Mouse (Mus musculus): ENCODE measurements around the gene Spred2.

Gene Spred2

DNA sequence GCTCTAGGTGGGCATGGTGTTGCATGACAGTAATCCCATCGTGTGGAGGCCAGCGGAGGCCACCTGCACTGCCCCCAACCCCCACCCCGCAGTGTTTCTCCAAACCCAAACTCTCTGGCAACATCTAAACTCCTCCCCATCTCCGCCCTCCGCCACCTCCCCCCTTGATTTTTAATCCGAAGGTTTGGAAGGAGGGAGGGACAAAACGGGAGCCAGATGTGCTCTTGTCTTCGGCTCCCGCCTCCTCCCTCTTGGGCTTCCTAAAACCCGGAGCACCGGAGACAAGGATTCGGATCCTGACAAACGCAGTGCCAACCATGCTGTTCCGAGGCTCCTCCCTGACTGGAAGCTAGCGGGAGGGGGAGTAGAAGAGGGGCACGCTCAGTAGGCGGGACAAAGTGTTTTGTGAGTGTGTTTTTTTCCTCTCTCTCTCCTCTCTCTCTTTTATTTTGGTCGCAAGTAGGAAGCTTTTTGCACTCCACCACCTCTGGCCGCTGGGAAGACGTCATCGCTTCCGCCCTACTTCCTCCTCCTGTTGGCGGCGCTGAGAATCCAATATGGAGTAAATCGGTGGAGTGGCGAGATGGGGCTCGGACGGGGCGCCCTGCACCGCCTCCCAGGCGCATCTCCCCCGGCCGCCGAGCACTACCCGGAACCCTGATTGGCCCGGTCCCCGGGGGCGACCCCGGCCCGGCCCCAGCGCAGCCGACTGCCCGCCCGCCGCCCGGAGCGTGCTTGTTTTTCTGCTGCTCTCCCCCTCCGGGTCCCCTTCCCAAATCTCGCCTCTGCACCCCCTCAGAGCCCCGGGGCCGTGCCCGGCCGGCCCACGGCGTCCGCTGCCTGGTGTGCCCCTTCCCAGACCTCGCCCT, at the start of gene Spred2:
Gene Spred2, plus strand, starts transcription at position 488 of the 869 bp plus-strand sequence.
- DNase-seq (ENCODE audit: low spot score): peak; percentile 85

- DNase-seq (ENCODE audit: low spot score): no peak
These were observed 48.6 kb upstream of the Spred2 start for GRCm38 (mm10) chr11:19875551-19875950.

- no peak for DNase-seq (ENCODE audit: low spot score)
These were observed 48.2 kb upstream of the Spred2 start for GRCm38 (mm10) chr11:19875964-19876363.

DNA sequence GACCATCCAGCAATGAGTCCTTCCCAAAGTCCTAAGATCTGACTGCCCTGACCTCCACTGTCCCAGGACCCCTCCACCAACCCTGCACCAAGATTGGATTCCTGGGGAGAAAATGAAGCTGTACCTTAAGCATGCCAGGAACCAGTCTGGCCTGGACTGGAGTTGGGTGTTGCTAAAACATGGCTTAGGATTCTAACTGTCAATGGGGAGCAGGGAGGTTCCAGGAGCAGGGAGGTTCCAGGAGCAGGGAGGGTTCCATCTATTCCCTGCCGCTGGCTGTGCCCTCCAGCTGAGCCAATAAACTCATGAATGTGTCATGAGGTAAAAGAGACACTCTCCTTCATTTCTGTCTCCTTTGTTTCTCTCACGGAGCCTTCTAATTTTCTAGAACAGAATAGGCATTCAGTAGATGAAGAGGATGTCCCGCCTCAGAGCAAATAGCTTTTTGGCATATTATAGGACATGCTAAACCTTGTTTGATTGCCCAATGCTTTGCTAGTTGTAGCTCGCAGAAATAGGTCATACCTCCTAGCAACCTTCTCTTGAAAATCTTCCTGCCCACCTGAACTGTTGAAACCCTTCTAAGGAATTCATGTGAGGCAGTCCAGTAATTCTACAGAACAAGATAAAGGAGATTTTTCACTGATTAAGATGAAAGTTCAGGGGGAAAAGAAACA, 46.8 kb upstream of the Spred2 start:
- DNase-seq (ENCODE audit: low spot score): no peak

DNA sequence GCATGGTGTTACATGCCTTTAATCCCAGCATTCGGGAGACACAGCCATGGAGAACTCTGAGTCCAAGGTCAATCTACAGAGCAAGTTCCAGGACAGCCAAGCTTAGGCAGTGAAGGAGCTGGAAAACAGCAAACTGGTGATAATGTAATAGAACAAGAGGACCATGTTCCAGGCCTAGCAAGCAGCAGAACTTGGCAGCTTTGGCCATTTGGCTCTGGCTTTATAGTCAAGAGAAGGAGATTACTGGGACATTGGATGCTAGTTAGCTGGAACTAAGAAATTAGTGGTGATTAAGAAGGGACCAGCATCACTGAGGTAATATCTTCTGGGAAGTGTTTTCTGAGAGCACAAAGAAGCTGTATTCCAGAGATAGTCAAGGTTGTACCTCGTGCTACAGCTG, 42.8 kb upstream of the Spred2 start:
- no peak for DNase-seq (ENCODE audit: low spot score)

- no peak for DNase-seq (ENCODE audit: low spot score)
These were observed 33.3 kb upstream of the Spred2 start for GRCm38 (mm10) chr11:19890700-19891406.

GRCm38 (mm10) chr11:19893233-19893632, 30.9 kb upstream of the Spred2 start:
- no peak for DNase-seq (ENCODE audit: low spot score)

DNA sequence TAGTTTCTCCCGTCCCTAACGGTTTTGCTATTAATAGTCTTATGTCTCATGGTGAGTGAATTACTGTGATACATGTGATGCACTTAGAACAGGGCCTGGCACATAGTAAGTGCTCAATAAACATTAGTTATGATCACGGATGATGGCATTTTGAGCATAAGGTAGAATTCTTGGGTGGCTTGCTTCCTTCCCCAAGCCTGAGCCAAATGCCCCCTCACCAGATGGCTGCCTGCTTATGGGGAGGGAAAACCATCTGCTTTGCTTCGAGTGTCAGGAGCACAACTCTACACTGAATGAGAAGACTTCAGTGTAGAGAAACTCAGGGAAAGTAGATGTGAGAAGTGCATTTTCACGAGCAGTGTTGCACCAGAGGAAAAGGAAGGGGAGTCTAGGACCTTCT, 24.6 kb upstream of the Spred2 start:
- no peak for DNase-seq (ENCODE audit: low spot score)

- no peak for DNase-seq (ENCODE audit: low spot score)
These were observed 23.5 kb upstream of the Spred2 start for GRCm38 (mm10) chr11:19900712-19901111.

DNA sequence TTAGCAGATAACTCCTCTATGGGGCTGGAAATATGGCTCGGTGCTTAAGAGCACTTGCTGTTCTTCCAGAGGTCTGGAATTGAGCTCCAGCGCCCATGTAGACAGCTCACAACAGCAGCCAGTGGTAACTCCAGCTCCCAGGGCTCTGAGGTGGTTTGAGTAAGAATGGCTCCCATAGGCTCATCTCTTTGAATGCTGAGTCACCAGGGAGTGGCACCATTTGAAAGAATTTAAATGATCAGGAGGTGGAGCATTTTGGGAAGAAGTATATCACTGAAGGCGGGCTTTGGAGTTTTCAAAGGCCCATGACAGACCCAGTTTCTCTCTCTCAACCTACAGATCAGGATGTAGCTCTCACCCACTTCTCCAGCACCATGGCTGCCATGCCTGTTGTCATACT, 13.0 kb upstream of the Spred2 start:
- no peak for DNase-seq (ENCODE audit: low spot score)

- no peak for DNase-seq (ENCODE audit: low spot score)
These were observed 12.0 kb upstream of the Spred2 start for GRCm38 (mm10) chr11:19912179-19912578.

DNA sequence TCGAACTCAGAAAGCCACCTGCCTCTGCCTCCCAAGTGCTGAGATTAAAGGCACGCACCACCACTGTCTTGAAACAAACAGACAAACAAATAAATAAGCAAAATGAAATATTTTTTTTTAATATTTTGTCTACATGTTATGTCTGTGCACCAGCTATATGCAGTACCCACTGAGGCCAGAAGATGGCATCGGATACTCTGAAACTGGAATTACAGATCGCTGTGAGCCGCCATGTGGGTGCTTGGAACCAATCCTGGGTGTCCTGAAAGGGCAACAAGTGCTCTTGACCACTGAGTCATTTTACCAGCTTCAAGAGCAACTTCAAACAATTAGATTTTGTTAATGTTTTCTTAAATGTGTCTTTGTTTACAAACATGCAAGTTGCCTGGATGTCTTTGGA, 11.5 kb upstream of the Spred2 start:
- DNase-seq (ENCODE audit: low spot score): no peak

DNA sequence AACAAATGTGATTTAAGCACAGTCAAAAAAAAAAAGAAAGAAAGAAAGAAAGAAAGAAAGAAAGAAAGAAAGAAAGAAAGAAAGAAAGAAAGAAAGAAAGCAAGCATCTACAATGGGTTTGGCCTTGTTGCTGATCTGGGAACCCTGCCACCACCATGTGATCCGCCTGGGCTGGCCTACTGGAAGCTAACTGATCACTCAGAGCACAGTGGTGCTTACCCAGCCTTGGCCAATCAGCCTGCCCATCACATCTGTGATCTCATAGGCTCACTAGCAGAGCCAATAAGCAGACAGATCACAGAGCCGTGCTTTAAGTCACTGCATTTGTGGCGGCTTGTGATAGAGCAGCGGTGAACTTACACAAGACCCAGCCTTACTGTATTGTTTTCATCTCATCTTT, 10.4 kb upstream of the Spred2 start:
- DNase-seq (ENCODE audit: low spot score): no peak

DNA sequence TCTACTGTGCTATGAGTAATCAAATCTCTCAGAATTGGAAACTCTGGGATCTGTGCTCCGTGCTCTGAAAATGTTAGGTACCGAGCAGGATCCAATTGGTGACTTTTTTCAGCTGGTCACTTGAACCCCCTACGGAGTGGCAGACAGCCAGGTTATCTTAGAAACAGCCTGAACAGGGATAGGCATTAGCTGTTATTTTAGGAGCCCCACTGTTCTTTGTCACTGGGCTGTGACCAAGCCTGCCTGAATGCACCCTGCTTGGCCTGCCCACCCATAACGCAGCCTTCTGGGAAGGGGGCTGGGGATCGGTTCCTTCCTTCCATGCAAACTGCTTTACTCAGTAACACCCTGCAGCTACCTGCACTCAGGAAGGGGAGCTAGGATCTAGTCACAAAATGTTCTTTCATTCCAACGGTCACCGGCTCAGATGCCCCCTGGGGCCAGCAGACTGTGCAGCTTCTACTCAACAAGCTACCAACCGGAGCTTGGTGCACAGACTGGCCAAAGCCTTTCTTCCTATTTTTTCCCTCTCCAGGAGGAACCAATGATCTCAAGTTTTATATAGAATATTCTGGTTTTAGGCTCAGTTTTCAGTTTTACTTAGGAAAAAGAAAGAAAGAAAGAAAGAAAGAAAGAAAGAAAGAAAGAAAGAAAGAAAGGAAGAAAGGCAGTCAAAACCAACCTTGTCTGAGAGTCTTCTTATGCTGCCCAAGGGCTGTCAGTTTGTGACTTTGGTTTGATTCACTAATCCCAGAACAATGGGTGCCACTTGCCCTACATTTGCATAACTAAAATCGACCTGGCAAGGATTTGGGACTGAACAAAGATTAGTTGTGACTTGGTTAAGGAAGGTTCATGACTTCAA, 6.6 kb upstream of the Spred2 start:
- no peak for DNase-seq (ENCODE audit: low spot score)

DNA sequence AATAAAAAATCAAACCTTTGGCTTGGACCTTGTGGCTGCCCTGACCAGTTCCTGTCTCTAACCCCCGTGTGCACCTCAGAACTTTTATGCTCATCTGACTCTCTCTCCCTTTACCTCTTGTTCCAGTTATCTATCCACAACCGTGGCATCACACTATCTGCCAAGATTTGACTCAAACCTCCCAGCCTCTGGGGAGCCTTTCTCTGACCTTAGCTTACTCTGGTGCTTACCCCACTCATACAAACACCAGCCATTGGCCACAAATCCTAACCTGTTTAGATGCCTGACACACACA, 6.0 kb upstream of the Spred2 start:
- DNase-seq (ENCODE audit: low spot score): no peak

DNA sequence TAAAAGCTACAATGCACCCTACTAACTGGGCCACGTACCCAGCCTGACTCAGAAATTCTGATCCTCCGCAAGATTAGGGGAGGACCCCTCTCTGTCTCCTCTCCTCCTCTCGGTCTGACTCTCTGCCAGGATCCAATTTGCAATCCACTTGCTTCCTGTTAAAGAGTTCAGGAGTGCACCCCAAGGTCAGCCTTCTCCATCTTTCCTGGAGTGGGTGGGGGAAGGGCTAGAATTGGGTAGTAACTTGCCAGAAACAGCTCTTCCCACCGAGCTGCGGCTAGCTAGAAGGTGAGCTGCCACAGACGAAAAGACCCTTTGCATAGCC, 4.8 kb upstream of the Spred2 start:
- DNase-seq (ENCODE audit: low spot score): no peak

GRCm38 (mm10) chr11:19919785-19920671, 4.1 kb upstream of the Spred2 start:
- peak; percentile 76 for DNase-seq (ENCODE audit: low spot score)

DNA sequence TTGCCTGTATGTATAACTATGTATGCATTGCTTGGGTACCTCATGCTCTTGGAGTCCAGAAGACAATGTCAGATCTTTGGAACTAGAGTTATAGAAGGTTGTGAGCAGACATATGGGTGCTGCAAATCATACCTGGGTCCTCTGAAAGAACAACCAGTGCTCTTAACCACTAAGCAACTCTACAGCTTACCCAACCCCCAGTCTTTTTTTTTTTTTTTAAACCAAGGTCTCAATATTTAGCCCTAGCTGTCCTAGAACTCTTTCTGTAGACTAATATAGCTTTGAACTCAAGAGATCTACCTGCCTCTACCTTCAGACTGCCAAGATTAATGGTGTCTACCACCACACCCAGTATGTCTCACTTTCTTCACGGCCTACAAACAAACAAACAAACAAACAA, 2.5 kb upstream of the Spred2 start:
- no peak for DNase-seq (ENCODE audit: low spot score)

GRCm38 (mm10) chr11:19922208-19922607, 2.0 kb upstream of the Spred2 start:
- no peak for DNase-seq (ENCODE audit: low spot score)

GRCm38 (mm10) chr11:19924757-19925148, 578 bp downstream of the Spred2 start:
- no peak for DNase-seq (ENCODE audit: low spot score)
